Mouse (Mus musculus) stomach, postnatal 0 days (tissue): ENCODE measurements around the gene Cela3a. TPM values are rescaled to one million over a fixed set of nuclear protein-coding genes. Genes with fewer than 3 reads are reported as not detected.

Source experiments
- ATAC-seq: fragments of 200-750 bp; cut with Nextera tagmentation; 2 replicates; pipeline ENCODE4 v1.8.0; 2017; ENCODE audit not compliant: low FRiP score, low TSS enrichment
- DNase-seq: peaks from one replicate; pipeline ENCODE4 v3.0.0-alpha.2; 2016; ENCODE audit warnings: low spot score
- H3K27ac ChIP-seq: fragments of 300-500 bp; sonication (generic); replicated peaks from 2 replicates; pipeline ENCODE4 v1.5.1; 2014; ENCODE audit warnings: mild to moderate bottlenecking, control low read depth
- H3K27me3 ChIP-seq: fragments of 300-500 bp; sonication (generic); 2 replicates; pipeline ENCODE4 v1.6.1; 2014; ENCODE audit warnings: low read length; ENCODE audit not compliant: control insufficient read depth, insufficient read depth
- H3K36me3 ChIP-seq: fragments of 300-500 bp; sonication (generic); 2 replicates; pipeline ENCODE4 v1.6.1; 2014; ENCODE audit warnings: low read length, mixed read lengths; ENCODE audit not compliant: control insufficient read depth, insufficient read depth
- H3K4me1 ChIP-seq: fragments of 300-500 bp; sonication (generic); replicated peaks from 2 replicates; pipeline ENCODE4 v1.6.1; 2014; ENCODE audit warnings: antibody characterized with exemption; ENCODE audit not compliant: control insufficient read depth, insufficient read depth
- H3K4me2 ChIP-seq: fragments of 300-500 bp; sonication (generic); replicated peaks from 2 replicates; pipeline ENCODE4 v1.6.1; 2014; ENCODE audit warnings: low read depth, mild to moderate bottlenecking, control low read depth, moderate library complexity
- H3K4me3 ChIP-seq: fragments of 300-500 bp; sonication (generic); 2 replicates; pipeline ENCODE4 v1.5.1; 2014; ENCODE audit warnings: low read depth, low read length, control low read depth
- H3K9ac ChIP-seq: fragments of 300-500 bp; sonication (generic); 2 replicates; pipeline ENCODE4 v1.6.1; 2014; ENCODE audit warnings: mild to moderate bottlenecking, low read length, control low read depth, mixed read lengths
- H3K9me3 ChIP-seq: fragments of 300-500 bp; sonication (generic); 2 replicates; pipeline ENCODE4 v1.6.1; 2016; ENCODE audit warnings: low read length; ENCODE audit not compliant: control insufficient read depth
- CTCF ChIP-seq: IDR thresholded peaks from 2 replicates; pipeline ENCODE4 v1.5.1; 2016; ENCODE audit warnings: antibody characterized with exemption, low read depth, mild to moderate bottlenecking, moderate library complexity
- EP300 ChIP-seq: optimal IDR thresholded peaks from 2 replicates; pipeline ENCODE3; 2016; ENCODE audit warnings: antibody characterized with exemption
- WGBS: fragments of 180-500 bp; shearing (Covaris S2); extraction: QIAGEN DNeasy Blood & Tissue Kit; methylation state at CpG from one replicate; pipeline ENCODE4 v1.1.7; 2014; 5-methylcytosine and 5-hydroxymethylcytosine counted together
- polyA plus RNA-seq: library from polyadenylated mRNA; unstranded; fragments of >200 nt; fragmentation: Nextera tagmentation; extraction: Ambion mirVana; gene quantifications from 2 replicates; pipeline ENCODE4 v1.2.1, GENCODE M21; 2015

Gene Cela3a
- polyA plus RNA-seq, 1 experiment from 2014 or later, result not detected

- Histone ChIP-seq H3K9me3 (no peaks in the 10 kb centered on the region), H3K27ac (peak overlapping the region; percentile 99), H3K4me1 (peaks cover 3% of the 10 kb centered on the region; the same call in 1 of the 2 replicates), H3K27me3 (no peaks in the 10 kb centered on the region), H3K36me3 (no peaks in the 10 kb centered on the region), H3K4me2 (peak overlapping the region; percentile 70), H3K4me3 (peak overlapping the region; percentile 98), H3K9ac (peak overlapping the region; percentile 100)
- TF ChIP-seq EP300 (no peak), CTCF (no peak)
- under 1% methylated on average over 28 of the region's 90 CpGs for WGBS
- DNase-seq, result peak; percentile 78
- ATAC-seq, result peak; percentile 82
These were observed 52.7 kb downstream of the Cela3a start for GRCm38 (mm10) chr4:137356674-137357510.

Other genes with a start within 250 kb of the Cela3a start
- 45.3 and 59.7 TPM in 2 replicates for gene Wnt4, start 132.3 kb downstream of the Cela3a start, polyA plus RNA-seq
- 445 and 456 TPM in 2 replicates for gene Cdc42, start 52.1 kb downstream of the Cela3a start, polyA plus RNA-seq
- gene Cela3b, start 20.7 kb upstream of the Cela3a start, polyA plus RNA-seq, result 4.1 and 4.8 TPM in 2 replicates
- gene 1700013G24Rik, start 43.5 kb upstream of the Cela3a start, polyA plus RNA-seq, result not detected in 2 replicates
- gene Hspg2, start 59.0 kb upstream of the Cela3a start, polyA plus RNA-seq, result 16.0 and 18.8 TPM in 2 replicates
- not detected in 2 replicates for gene Ldlrad2, start 164.8 kb upstream of the Cela3a start, polyA plus RNA-seq
- 30.0 and 35.4 TPM in 2 replicates for gene Usp48, start 184.0 kb upstream of the Cela3a start, polyA plus RNA-seq